Mouse (Mus musculus): ENCODE measurements around the gene Astn2.

GRCm38 (mm10) chr4:65586947-65587346 lies 817.5 kb downstream of the Astn2 start:
- TF ChIP-seq POLR2A (IDR thresholded peaks at IDR 0.05; ENCODE audit: insufficient read length, low read depth) (no peak), MAX (IDR thresholded peaks at IDR 0.05; ENCODE audit: low read depth) (no peak), TCF12 (IDR thresholded peaks at IDR 0.05; ENCODE audit: insufficient read depth, poor library complexity, severe bottlenecking) (no peak), USF1 (IDR thresholded peaks at IDR 0.05; ENCODE audit: low read depth) (no peak), CEBPB (IDR thresholded peaks at IDR 0.05; ENCODE audit: insufficient read depth, poor library complexity, severe bottlenecking) (no peak), POLR2AphosphoS2 (IDR thresholded peaks at IDR 0.05; ENCODE audit: insufficient read length, low read depth) (no peak), E2F4 (IDR thresholded peaks at IDR 0.05; ENCODE audit: insufficient read depth) (no peak), MYOD1 (IDR thresholded peaks at IDR 0.05; ENCODE audit: control insufficient read depth in 1 of 3, insufficient read length in 2 of 3, low read depth in 2 of 3) (no peak), REST (IDR thresholded peaks at IDR 0.05; ENCODE audit: insufficient read depth, insufficient read length) (no peak), MYOG (IDR thresholded peaks at IDR 0.05; ENCODE audit: control insufficient read depth in 1 of 3, insufficient read depth in 1 of 3, insufficient read length in 2 of 3, low read depth in 2 of 3) (no peak), SRF (IDR thresholded peaks at IDR 0.05; ENCODE audit: control insufficient read depth, insufficient read length, low read depth) (no peak)

Data from myocyte (in vitro differentiated cells).